Comparison of ENCODE assay signal across 8 mouse cellular contexts in the genomic region with DNA sequence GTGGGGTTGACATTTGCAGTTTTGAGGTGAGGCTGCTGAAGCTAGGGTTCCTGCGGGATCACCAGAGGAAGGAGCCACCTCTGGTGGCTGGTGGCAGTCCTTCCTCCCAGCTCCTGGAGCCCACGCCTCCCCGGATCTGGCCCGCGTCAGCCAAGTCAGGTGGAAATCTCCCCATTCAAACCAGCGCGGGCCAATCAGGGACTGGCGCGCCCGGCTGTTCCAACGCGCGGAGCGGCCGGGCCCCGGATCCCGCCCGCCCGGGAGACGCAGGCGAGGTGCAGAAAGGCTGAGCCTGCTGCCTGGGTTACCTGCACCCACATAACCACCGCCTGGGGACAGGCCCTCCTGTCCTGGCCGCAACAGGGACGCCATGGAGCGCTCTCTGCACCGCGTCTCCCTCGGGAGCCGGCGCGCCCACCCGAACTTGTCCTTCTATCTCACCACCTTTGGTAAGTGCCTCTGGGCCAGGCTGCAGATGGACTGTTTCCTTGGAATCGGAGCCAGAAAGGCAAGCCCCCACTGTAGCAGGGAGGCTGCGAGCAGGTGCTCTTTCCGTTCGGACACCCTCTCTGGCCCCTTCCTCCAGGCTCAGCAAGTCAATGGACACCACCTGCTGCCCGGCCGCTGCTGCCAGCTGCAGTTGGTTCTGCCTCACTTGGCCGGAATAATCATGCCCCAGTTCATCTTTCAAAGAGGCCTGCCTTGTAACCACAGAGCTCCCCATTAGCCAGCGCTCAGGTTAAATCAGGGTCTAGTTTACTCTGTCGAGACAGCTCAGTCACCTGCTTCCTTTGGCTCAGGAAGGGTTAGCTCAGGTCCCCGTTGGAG. TPM values are rescaled to one million over a fixed set of nuclear protein-coding genes. Genes with fewer than 3 reads are reported as not detected.
DNase-seq lines count a peak whose midpoint lies in the region; ATAC-seq and TF ChIP-seq lines count a peak whose summit lies in the region.

No protein-coding gene starts in this region.

- no peaks in the 10 kb centered on the region for H3K36me3 ChIP-seq in testis, adult 2 months (ENCODE audit: control insufficient read depth, insufficient read depth, low read length)
- H3K36me3 ChIP-seq in heart, embryonic 10.5 days: no peaks in the 10 kb centered on the region
- no peaks in the 10 kb centered on the region for H3K36me3 ChIP-seq in kidney, embryonic 14.5 days (ENCODE audit: control insufficient read depth, insufficient read depth, low read length)
- H3K36me3 ChIP-seq in liver, embryonic 16.5 days (ENCODE audit: control insufficient read depth, insufficient read depth): no peaks in the 10 kb centered on the region
- no peaks in the 10 kb centered on the region for H3K36me3 ChIP-seq in neural tube, embryonic 12.5 days

- no peaks in the 10 kb centered on the region for H3K9me3 ChIP-seq in heart, embryonic 10.5 days
- H3K9me3 ChIP-seq in kidney, embryonic 14.5 days (ENCODE audit: control insufficient read depth, low read length): no peaks in the 10 kb centered on the region
- H3K9me3 ChIP-seq in liver, embryonic 16.5 days (replicated peaks; ENCODE audit: control insufficient read depth, low read length): no peaks in the 10 kb centered on the region
- no peaks in the 10 kb centered on the region for H3K9me3 ChIP-seq in neural tube, embryonic 12.5 days

- peak overlapping the region; percentile 63 for H3K9ac ChIP-seq in kidney, embryonic 14.5 days (ENCODE audit: low read depth, low read length)
- peak overlapping the region; percentile 39; the same call in 1 of the 2 replicates for H3K9ac ChIP-seq in liver, embryonic 16.5 days (ENCODE audit: low read depth, low read length)
- H3K9ac ChIP-seq in neural tube, embryonic 12.5 days: peak overlapping the region; percentile 68

- no peak for TF ChIP-seq CTCF in testis, adult 2 months (IDR thresholded peaks at IDR 0.05; ENCODE audit: control insufficient read depth, insufficient read depth, insufficient replicate concordance, low read depth, low read length)

- peak; percentile 85 for ATAC-seq in kidney, embryonic 14.5 days (ENCODE audit: low FRiP score, low TSS enrichment)
- peak; percentile 72 for ATAC-seq in liver, embryonic 16.5 days (ENCODE audit: low read depth)
- peak; percentile 92 for ATAC-seq in neural tube, embryonic 12.5 days (ENCODE audit: low FRiP score, low read depth)

- no peaks in the 10 kb centered on the region for H3K27me3 ChIP-seq in testis, adult 2 months (ENCODE audit: control insufficient read depth, insufficient read depth, low read length)
- peaks cover 96% of the 10 kb centered on the region for H3K27me3 ChIP-seq in heart, embryonic 10.5 days (ENCODE audit: insufficient read depth, poor library complexity, severe bottlenecking)
- peaks cover 9% of the 10 kb centered on the region; the same call in 1 of the 2 replicates for H3K27me3 ChIP-seq in kidney, embryonic 14.5 days (ENCODE audit: control insufficient read depth, insufficient read depth, low read length)
- peaks cover 16% of the 10 kb centered on the region for H3K27me3 ChIP-seq in liver, embryonic 16.5 days (ENCODE audit: control insufficient read depth, insufficient read depth, low read depth, low read length)
- H3K27me3 ChIP-seq in neural tube, embryonic 12.5 days (replicated peaks): 0 out of 2 replicates have a peak, but pooled peaks cover 8% of the 10 kb centered on the region

- peaks cover 2% of the 10 kb centered on the region; the same call in 1 of the 2 replicates for H3K4me1 ChIP-seq in testis, adult 2 months (ENCODE audit: control insufficient read depth, insufficient read depth, low read length)
- peaks cover 16% of the 10 kb centered on the region for H3K4me1 ChIP-seq in heart, embryonic 10.5 days
- peaks cover 18% of the 10 kb centered on the region for H3K4me1 ChIP-seq in kidney, embryonic 14.5 days (ENCODE audit: control insufficient read depth, insufficient read depth, low read length)
- H3K4me1 ChIP-seq in liver, embryonic 16.5 days (ENCODE audit: control insufficient read depth, low read depth, low read length): no peaks in the 10 kb centered on the region
- H3K4me1 ChIP-seq in neural tube, embryonic 12.5 days: peaks cover 43% of the 10 kb centered on the region

- H3K27ac ChIP-seq in testis, adult 2 months (ENCODE audit: control insufficient read depth, insufficient read depth, low read depth, low read length): no peak overlapping the region
- H3K27ac ChIP-seq in heart, embryonic 10.5 days: peak overlapping the region; percentile 74
- H3K27ac ChIP-seq in kidney, embryonic 14.5 days (ENCODE audit: low read depth, low read length): peak overlapping the region; percentile 91
- H3K27ac ChIP-seq in liver, embryonic 16.5 days (ENCODE audit: low read length): no peak overlapping the region
- peak overlapping the region; percentile 79 for H3K27ac ChIP-seq in neural tube, embryonic 12.5 days

- WGBS in heart, embryonic 10.5 days: 3% methylated on average over 42 of the region's 42 CpGs
- WGBS in kidney, embryonic 14.5 days: 2% methylated on average over 42 of the region's 42 CpGs
- WGBS in liver, embryonic 16.5 days (ENCODE audit: insufficient replicate concordance): 5% methylated on average over 41 of the region's 42 CpGs
- under 1% methylated on average over 42 of the region's 42 CpGs for WGBS in neural tube, embryonic 12.5 days

- DNase-seq in testis, postnatal 14 days (ENCODE audit: low spot score): no peak
- peak; percentile 71 to 78 for DNase-seq in cerebellum, postnatal 36 days
- DNase-seq in heart, embryonic 10.5 days (ENCODE audit: low spot score): no peak
- DNase-seq in thymus, postnatal 14 days: peak; percentile 72

- no peak for TF ChIP-seq POLR2A in testis, adult 2 months (IDR thresholded peaks at IDR 0.05; ENCODE audit: control insufficient read depth, low read depth, low read length)

- peak overlapping the region; percentile 27 for H3K4me3 ChIP-seq in testis, adult 2 months (ENCODE audit: control insufficient read depth, low read depth, low read length)
- peak overlapping the region; percentile 63 for H3K4me3 ChIP-seq in heart, embryonic 10.5 days
- H3K4me3 ChIP-seq in kidney, embryonic 14.5 days (ENCODE audit: low read length): peak overlapping the region; percentile 44
- peak overlapping the region; percentile 53 for H3K4me3 ChIP-seq in liver, embryonic 16.5 days (ENCODE audit: low read depth, low read length)
- H3K4me3 ChIP-seq in neural tube, embryonic 12.5 days: peak overlapping the region; percentile 49

- H3K4me2 ChIP-seq in kidney, embryonic 14.5 days (replicated peaks; ENCODE audit: low read depth, low read length): peak overlapping the region; percentile 68
- H3K4me2 ChIP-seq in liver, embryonic 16.5 days (ENCODE audit: low read depth, low read length): peak overlapping the region; percentile 59
- peak overlapping the region; percentile 82 for H3K4me2 ChIP-seq in neural tube, embryonic 12.5 days (replicated peaks)

RNA-seq across cellular contexts. Expression of gene Rgs3, which starts 23.8 kb away (rescaled TPM):
- 65.5 and 75.4 TPM in 2 replicates for polyA plus RNA-seq in testis, adult 2 months (2012; rRNA removed)
- 61.4 and 65.4 TPM in 2 replicates for polyA plus RNA-seq in heart, embryonic 10.5 days (2016; fragmentation: Nextera tagmentation; extraction: Ambion mirVana)
- 42.0 and 45.7 TPM in 2 replicates for polyA plus RNA-seq in kidney, embryonic 14.5 days (2014; fragmentation: Nextera tagmentation; extraction: Ambion mirVana)
- polyA plus RNA-seq in liver, embryonic 16.5 days (2015; fragmentation: Nextera tagmentation; extraction: Ambion mirVana): 5.5 and 7.0 TPM in 2 replicates
- polyA plus RNA-seq in neural tube, embryonic 12.5 days (2016; fragmentation: Nextera tagmentation; extraction: Ambion mirVana): 77.2 and 77.3 TPM in 2 replicates

RNA-seq across cellular contexts. Expression of gene 4933430I17Rik, which starts 58.3 kb away (rescaled TPM):
- polyA plus RNA-seq in testis, adult 2 months (2012; rRNA removed): 9.8 and 10.4 TPM in 2 replicates
- 0.36 and 0.49 TPM in 2 replicates for polyA plus RNA-seq in heart, embryonic 10.5 days (2016; fragmentation: Nextera tagmentation; extraction: Ambion mirVana)
- 0.49 and 1.0 TPM in 2 replicates for polyA plus RNA-seq in kidney, embryonic 14.5 days (2014; fragmentation: Nextera tagmentation; extraction: Ambion mirVana)
- polyA plus RNA-seq in liver, embryonic 16.5 days (2015; fragmentation: Nextera tagmentation; extraction: Ambion mirVana): 0.06 TPM in 2 replicates
- polyA plus RNA-seq in neural tube, embryonic 12.5 days (2016; fragmentation: Nextera tagmentation; extraction: Ambion mirVana): 1.1 TPM in 2 replicates

RNA-seq across cellular contexts. Expression of gene Pole3, which starts 58.6 kb away (rescaled TPM):
- 44.8 and 47.1 TPM in 2 replicates for polyA plus RNA-seq in testis, adult 2 months (2012; rRNA removed)
- polyA plus RNA-seq in heart, embryonic 10.5 days (2016; fragmentation: Nextera tagmentation; extraction: Ambion mirVana): 72.1 and 87.4 TPM in 2 replicates
- 89.5 and 104 TPM in 2 replicates for polyA plus RNA-seq in kidney, embryonic 14.5 days (2014; fragmentation: Nextera tagmentation; extraction: Ambion mirVana)
- polyA plus RNA-seq in liver, embryonic 16.5 days (2015; fragmentation: Nextera tagmentation; extraction: Ambion mirVana): 44.8 and 48.9 TPM in 2 replicates
- 82.9 and 88.6 TPM in 2 replicates for polyA plus RNA-seq in neural tube, embryonic 12.5 days (2016; fragmentation: Nextera tagmentation; extraction: Ambion mirVana)

Comparison
In these comparisons a context has a peak if more than half of its experiments do, and no peak if none do; other contexts are left out.
1. H3K27ac ChIP-seq: peak in heart, embryonic 10.5 days (single experiment), kidney, embryonic 14.5 days (single experiment) and neural tube, embryonic 12.5 days (single experiment); none in testis, adult 2 months (single experiment) and liver, embryonic 16.5 days (single experiment).
2. DNase-seq: peak in cerebellum, postnatal 36 days (2 of 2) and thymus, postnatal 14 days (single experiment); none in testis, postnatal 14 days (single experiment) and heart, embryonic 10.5 days (single experiment).
3. Peak in every context shown above with its lines, with median percentiles within 50 percentile points of each other: H3K4me3 ChIP-seq, ATAC-seq, H3K4me2 ChIP-seq and H3K9ac ChIP-seq.